Comparison of ENCODE assay signal across 20 mouse cellular contexts in the genomic region with DNA sequence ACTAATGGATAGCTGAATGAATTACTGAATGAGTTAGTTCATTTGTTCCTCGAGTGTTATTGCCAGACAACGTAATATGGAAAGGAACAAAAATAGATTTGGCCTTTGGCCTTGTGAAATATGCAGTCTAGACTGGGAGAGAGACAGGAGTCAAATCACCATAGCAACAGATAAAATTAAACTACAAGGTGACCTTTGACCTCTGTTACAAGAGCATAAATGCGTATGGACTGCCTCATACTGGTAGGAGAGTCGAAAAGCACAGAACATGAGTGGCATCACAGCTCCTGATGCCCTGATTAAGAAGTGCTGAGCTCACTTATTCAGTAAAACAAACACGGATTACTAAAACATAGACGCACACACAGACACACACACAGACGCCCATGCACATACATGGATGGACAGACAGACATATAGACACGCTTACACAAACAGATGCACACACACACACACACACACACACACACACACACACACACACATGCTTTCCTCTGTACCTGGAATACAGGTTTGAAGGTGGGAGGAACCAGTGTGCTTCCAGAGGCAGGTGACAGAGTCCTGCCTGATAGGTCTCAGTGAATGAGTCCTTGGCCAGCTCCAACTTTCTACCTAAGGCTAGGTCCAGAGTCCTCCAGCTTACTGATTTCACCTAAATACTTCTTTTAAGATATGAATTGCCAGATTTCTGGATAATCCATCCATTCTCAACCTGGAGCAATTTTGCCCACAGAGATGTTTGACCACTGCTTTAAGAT.
DNase-seq lines count a peak whose midpoint lies in the region; ATAC-seq and TF ChIP-seq lines count a peak whose summit lies in the region.
"Had no signal": no experiment of that assay in that cellular context is flagged by ENCODE, and none has a peak within 500 bp of the region (broad histone marks: within the 10 kb centered on the region; RNA-seq: fewer than 3 reads in every experiment).

No protein-coding gene starts in this region.

- H3K4me3 ChIP-seq in heart, postnatal 0 days (ENCODE audit: low read depth, low read length): no peak overlapping the region
- H3K4me3 ChIP-seq in liver, adult 2 months (ENCODE audit: insufficient read depth, low read depth, low read length): no peak overlapping the region
- H3K4me3 ChIP-seq in liver, embryonic 12.5 days: no peak overlapping the region
- H3K4me3 ChIP-seq: embryonic facial prominence, embryonic 15.5 days; hindbrain, embryonic 12.5 days; liver, embryonic 13.5 days; midbrain, embryonic 15.5 days; neural tube, embryonic 12.5 days had no signal

- no peak for TF ChIP-seq POLR2A in liver, adult 2 months (IDR thresholded peaks at IDR 0.05; ENCODE audit: extremely low read depth, insufficient read depth, low read length)
- no peak for TF ChIP-seq POLR2A in brain, embryonic 14.5 days (IDR thresholded peaks at IDR 0.05; ENCODE audit: borderline replicate concordance, extremely low read depth, insufficient read depth, insufficient read length, poor library complexity, severe bottlenecking)

- no peak overlapping the region for H3K9ac ChIP-seq in heart, postnatal 0 days (replicated peaks; ENCODE audit: low read depth, low read length)
- no peak overlapping the region for H3K9ac ChIP-seq in liver, adult 2 months (ENCODE audit: low read depth, low read length)
- no peak overlapping the region for H3K9ac ChIP-seq in liver, embryonic 12.5 days
- H3K9ac ChIP-seq: embryonic facial prominence, embryonic 15.5 days; hindbrain, embryonic 12.5 days; liver, embryonic 13.5 days; midbrain, embryonic 15.5 days; neural tube, embryonic 12.5 days had no signal

- 58% methylated on average over 8 of the region's 8 CpGs for WGBS in heart, postnatal 0 days
- WGBS in liver, adult 2 months: 56% methylated on average over 8 of the region's 8 CpGs
- WGBS in liver, embryonic 12.5 days (ENCODE audit: insufficient replicate concordance): 68% methylated on average over 8 of the region's 8 CpGs

- no peaks in the 10 kb centered on the region for H3K79me2 ChIP-seq in liver, adult 2 months (ENCODE audit: control insufficient read depth, insufficient read depth, low read length)

- no peaks in the 10 kb centered on the region for H3K27me3 ChIP-seq in heart, postnatal 0 days (ENCODE audit: control insufficient read depth, insufficient read depth, low read length)
- H3K27me3 ChIP-seq in liver, adult 2 months (ENCODE audit: control insufficient read depth, insufficient read depth, low read length): no peaks in the 10 kb centered on the region
- no peaks in the 10 kb centered on the region for H3K27me3 ChIP-seq in liver, embryonic 12.5 days (replicated peaks)
- H3K27me3 ChIP-seq: embryonic facial prominence, embryonic 15.5 days; hindbrain, embryonic 12.5 days; liver, embryonic 13.5 days; midbrain, embryonic 15.5 days; neural tube, embryonic 12.5 days had no signal

- no peak for TF ChIP-seq CTCF in heart, postnatal 0 days (IDR thresholded peaks at IDR 0.05; ENCODE audit: low read depth)
- no peak for TF ChIP-seq CTCF in liver, adult 2 months (IDR thresholded peaks at IDR 0.05; ENCODE audit: low read depth, low read length)
- no peak for TF ChIP-seq CTCF in brain, embryonic 14.5 days (IDR thresholded peaks at IDR 0.05; ENCODE audit: borderline replicate concordance, extremely low read depth, insufficient read depth, insufficient read length)

- H3K36me3 ChIP-seq in heart, postnatal 0 days (replicated peaks; ENCODE audit: control insufficient read depth, insufficient read depth, low read length): no peaks in the 10 kb centered on the region
- no peaks in the 10 kb centered on the region for H3K36me3 ChIP-seq in liver, adult 2 months (ENCODE audit: control insufficient read depth, insufficient read depth, low read length)
- no peaks in the 10 kb centered on the region for H3K36me3 ChIP-seq in liver, embryonic 12.5 days
- H3K36me3 ChIP-seq: embryonic facial prominence, embryonic 15.5 days; hindbrain, embryonic 12.5 days; liver, embryonic 13.5 days; midbrain, embryonic 15.5 days; neural tube, embryonic 12.5 days had no signal

- no peaks in the 10 kb centered on the region for H3K9me3 ChIP-seq in heart, postnatal 0 days (replicated peaks; ENCODE audit: control insufficient read depth, low read length)
- H3K9me3 ChIP-seq in liver, embryonic 12.5 days (replicated peaks): no peaks in the 10 kb centered on the region
- H3K9me3 ChIP-seq: embryonic facial prominence, embryonic 15.5 days; hindbrain, embryonic 12.5 days; liver, embryonic 13.5 days; midbrain, embryonic 15.5 days; neural tube, embryonic 12.5 days had no signal

- H3K4me1 ChIP-seq in heart, postnatal 0 days (ENCODE audit: control insufficient read depth, insufficient read depth): peaks cover 28% of the 10 kb centered on the region; the same call in 1 of the 2 replicates
- H3K4me1 ChIP-seq in liver, adult 2 months (ENCODE audit: control insufficient read depth, insufficient read depth, low read length): no peaks in the 10 kb centered on the region
- H3K4me1 ChIP-seq in liver, embryonic 12.5 days: no peaks in the 10 kb centered on the region
- H3K4me1 ChIP-seq: embryonic facial prominence, embryonic 15.5 days; hindbrain, embryonic 12.5 days; liver, embryonic 13.5 days; midbrain, embryonic 15.5 days; neural tube, embryonic 12.5 days had no signal

- DNase-seq in heart, postnatal 0 days (ENCODE audit: low spot score): peak; percentile 48
- no peak for DNase-seq in heart, adult 9 months (ENCODE audit: low spot score in 2 of 2)
- DNase-seq in liver, adult 2 months (ENCODE audit: extremely low read depth, low read depth, low spot score): peak; percentile 38
- peak; percentile 39 for DNase-seq in adipocyte (ENCODE audit: low spot score)
- peak; percentile 9 for DNase-seq in brain, embryonic 14.5 days (ENCODE audit: low read depth)
- no peak for DNase-seq in adrenal gland, postnatal 10 days
- DNase-seq: adrenal gland, adult 8-10 months; cerebellum, adult 8-10 months; cerebellum, postnatal 36 days; kidney, postnatal 10 days; layer of hippocampus, postnatal 36 days; liver, embryonic 13.5 days; right cerebral cortex, postnatal 14 days had no signal

- ATAC-seq in heart, postnatal 0 days (ENCODE audit: insufficient read depth, low read depth): peak; percentile 41; the same call in 1 of the 2 replicates
- ATAC-seq in liver, embryonic 12.5 days: no peak
- ATAC-seq: inflammation-experienced regulatory T-cells, adult 6 months; midbrain, embryonic 15.5 days had no signal

- no peak overlapping the region for H3K4me2 ChIP-seq in heart, postnatal 0 days (ENCODE audit: low read depth, low read length)
- no peak overlapping the region for H3K4me2 ChIP-seq in liver, embryonic 12.5 days
- H3K4me2 ChIP-seq: embryonic facial prominence, embryonic 15.5 days; heart, embryonic 11.5 days; hindbrain, embryonic 12.5 days; liver, embryonic 13.5 days; midbrain, embryonic 15.5 days; neural tube, embryonic 12.5 days had no signal

- no peak for TF ChIP-seq EP300 in heart, postnatal 0 days (IDR thresholded peaks at IDR 0.05; ENCODE audit: low read depth)

- no peak overlapping the region for H3K27ac ChIP-seq in heart, postnatal 0 days (ENCODE audit: low read depth)
- no peak overlapping the region for H3K27ac ChIP-seq in liver, adult 2 months (replicated peaks; ENCODE audit: insufficient read depth, low read depth, low read length)
- H3K27ac ChIP-seq in liver, embryonic 12.5 days: no peak overlapping the region
- H3K27ac ChIP-seq: embryonic facial prominence, embryonic 15.5 days; hindbrain, embryonic 12.5 days; liver, embryonic 13.5 days; midbrain, embryonic 15.5 days; neural tube, embryonic 12.5 days had no signal

Comparison
In these comparisons a context has a peak if more than half of its experiments do, and no peak if none do; other contexts are left out.
1. DNase-seq: peak in heart, postnatal 0 days (single experiment), liver, adult 2 months (single experiment), adipocyte (single experiment) and brain, embryonic 14.5 days (single experiment); none in heart, adult 9 months (0 of 2) and adrenal gland, postnatal 10 days (single experiment).